Mouse (Mus musculus) neural tube, postnatal 0 days (tissue): ENCODE results near the gene Ypel1. TPM values are rescaled to one million over a fixed set of nuclear protein-coding genes. Genes with fewer than 3 reads are reported as not detected.
A peak's percentile ranks its signal among the peaks of the same experiment; 100 is the strongest.

Source experiments
- microRNA counts: library from miRNA; unstranded; fragments of <30 nt; microRNA quantifications from one replicate; lab custom pipeline; 2015
- microRNA-seq: library from miRNA; unstranded; fragments of <30 nt; microRNA quantifications from one replicate; pipeline ENCODE4, GENCODE M21; 2016
- polyA plus RNA-seq: library from polyadenylated mRNA; unstranded; fragments of >200 nt; fragmentation: Nextera tagmentation; extraction: Ambion mirVana; gene quantifications from 2 replicates; pipeline ENCODE4 v1.2.1, GENCODE M21; 2015

Gene Ypel1
- 45.9 and 60.6 TPM in 2 replicates for polyA plus RNA-seq

DNA sequence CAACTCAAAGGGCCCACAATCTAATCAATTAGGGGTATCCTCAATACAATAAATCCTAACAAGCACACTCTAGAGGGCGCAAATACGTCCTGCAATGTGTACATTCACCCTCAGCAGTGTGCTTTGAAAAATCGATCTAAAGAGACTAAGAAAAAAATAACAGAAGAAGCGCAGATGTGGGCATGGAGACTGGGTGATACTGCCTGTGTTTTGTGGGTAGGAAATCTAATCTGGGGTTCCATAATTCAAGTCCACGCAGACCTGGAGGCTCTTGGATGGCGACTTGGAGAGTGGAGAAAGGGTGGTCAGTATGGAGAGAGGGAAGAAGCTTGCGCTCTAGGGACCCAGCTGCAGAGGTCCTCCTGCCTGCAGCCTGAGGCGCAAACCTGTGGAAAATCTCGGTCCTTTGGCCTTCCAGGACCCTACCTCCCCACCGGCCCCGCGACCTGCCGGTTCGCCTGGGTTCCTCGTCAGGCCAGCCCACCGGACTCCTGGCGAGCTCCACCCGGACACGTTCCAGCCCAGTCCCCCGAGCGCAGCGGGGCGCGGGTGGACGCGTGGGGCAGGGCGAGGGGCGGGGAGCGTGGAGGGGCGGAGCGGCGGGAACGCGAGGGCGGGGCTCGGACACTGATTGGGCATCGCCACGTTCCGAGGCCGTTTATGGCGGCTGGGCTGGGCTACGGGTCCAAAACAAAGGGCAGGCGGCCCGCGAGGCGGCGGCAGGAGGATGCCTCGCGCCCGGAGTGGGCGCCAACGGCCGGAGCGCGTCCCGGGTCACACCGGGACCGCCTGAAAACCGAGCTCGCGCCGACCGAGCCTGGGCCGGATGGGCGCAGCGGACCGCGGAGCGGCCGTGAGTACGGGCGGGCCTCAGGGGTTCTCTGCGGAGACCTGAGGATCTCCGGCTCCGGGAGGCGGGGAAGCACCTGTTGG, at the start of gene Ypel1:
Ypel1 (plus strand) TSS at position 186 of the 933 bp plus-strand sequence.

DNA sequence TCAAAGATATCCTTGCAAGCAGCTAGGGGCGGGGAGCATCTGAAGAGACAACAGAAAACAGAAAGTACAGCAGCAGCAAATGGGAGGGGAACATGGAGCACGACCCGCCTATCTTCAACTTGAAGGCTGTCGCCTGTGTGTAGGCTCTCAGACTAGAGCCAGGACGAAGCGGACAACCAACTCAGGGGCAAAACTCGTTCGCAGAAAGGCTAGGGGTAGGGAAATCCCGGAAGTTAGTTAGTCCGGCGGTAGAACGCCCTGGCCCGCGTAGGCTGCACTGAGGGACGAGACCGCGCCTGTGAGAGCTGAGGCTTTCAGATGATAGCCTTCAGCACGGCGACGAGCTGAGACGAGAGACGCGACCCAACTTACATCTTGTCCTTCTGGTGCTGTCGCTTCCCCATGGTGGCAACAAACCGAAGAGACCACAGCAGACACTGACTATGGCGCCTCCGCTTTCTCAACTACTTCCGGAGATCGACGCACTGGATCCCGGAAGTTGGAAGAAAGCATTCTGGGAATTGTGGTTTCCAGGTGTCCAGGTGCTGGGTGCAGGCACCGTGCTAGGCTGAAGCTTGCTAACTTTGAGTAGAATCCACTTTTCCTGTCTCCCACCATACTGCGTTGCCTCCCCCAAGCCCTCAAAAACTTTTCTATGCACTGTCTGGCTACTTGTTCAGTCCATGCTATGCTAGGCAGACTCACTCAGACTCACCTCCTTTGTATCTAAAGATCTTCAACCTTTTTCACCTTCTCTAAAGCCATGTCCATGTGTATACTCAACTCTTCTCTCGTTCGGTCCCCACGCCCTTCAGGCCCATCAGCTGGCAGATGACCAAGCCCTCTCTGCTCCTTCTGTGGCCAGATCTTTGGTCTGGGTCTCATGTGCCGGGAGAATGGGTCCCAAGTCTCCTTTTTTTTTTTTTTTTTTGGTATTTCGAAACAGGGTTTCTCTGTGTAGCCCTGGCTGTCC, 41.6 kb downstream of the Ypel1 start, which contains the start of gene Ppil2:
Ppil2 (minus strand) TSS at position 487 of the 973 bp plus-strand sequence.

DNA sequence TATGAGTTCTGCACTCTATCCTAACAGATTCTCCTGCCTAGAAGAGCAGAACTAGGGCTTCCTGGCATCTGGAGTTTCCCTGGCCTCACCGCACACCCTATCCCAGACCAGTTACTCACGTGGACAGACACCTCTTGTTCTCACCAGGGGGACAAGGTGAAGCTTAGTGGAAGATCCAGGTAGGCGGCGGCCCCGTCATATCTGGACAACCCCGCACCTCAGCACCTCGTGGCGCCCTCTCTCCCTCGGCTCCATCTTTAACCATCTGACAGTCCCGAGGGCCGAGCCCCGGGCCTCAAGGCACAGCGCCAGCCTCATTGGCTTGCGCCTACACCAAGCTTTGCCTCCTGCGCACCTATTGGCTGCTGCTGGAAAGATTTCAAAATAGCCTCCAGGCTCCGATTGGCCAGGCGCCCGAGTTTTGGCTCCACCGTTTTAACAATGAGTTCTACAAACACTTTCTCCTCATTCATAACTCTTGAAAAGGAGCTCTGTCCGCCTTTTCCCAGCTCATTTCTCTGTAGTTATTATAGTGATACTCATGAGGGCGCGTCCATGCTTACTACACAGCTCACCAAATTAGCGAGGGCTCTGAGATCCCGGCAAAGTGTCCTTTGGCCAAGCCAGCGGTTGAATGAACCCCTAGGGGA, 55.5 kb downstream of the Ypel1 start, which contains the start of gene 2610318N02Rik:
2610318N02Rik (minus strand) TSS at position 297 of the 650 bp plus-strand sequence.

DNA sequence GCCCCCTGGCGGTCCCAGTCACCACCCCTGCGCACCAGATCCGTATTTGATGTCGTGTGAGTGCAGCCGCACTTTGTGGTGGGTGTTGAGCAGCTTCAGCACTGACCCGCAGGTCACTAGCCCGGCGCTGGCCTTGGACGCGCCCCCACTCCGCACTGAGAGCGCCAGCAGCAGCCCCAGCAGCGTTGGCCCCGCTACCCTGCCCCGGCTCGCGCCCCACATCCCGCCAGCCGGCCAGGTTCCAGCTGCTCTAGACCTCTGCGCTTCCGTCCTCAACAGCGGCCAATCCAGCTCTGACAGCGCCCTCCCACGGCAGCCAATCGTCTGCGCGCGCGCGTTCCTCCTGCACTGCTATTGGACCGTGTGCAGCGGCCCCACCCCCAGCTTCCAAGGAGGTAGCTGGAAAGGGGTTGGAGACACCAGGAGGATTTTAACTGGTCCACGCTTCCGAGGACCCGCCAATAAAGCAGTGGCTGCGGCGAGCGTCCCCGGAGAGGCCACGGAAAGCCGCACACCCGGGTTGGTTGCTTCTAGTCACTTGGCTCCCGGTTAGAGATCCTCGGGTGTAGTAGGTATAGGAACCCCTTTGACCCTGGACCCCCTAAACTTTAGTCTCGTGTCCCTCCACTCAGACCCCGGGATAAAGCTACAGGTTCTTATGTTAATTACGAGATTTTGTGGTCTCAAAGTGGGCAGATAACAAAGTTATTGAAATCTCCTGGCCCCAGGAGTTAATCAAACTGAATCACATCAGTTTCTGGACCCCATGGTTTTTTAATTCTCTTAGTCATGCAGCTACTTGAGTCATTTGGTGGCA, 62.8 kb downstream of the Ypel1 start, which contains the start of gene Sdf2l1:
Sdf2l1 (minus strand) TSS at position 295 of the 817 bp plus-strand sequence.

MicroRNAs encoded within 50 kb of the gene (microRNA counts, 519-probe panel; counts per million panel counts)
- microRNA mmu-miR-130b (lab: Ali Mortazavi, UCI) = 4,791 counts per million, percentile 54 among the panel's probes with 10 or more counts
- microRNA mmu-miR-301b (lab: Ali Mortazavi, UCI) = 2,684 counts per million, percentile 10 among the panel's probes with 10 or more counts

Small RNA genes within 50 kb of the gene (microRNA-seq; reads per million reads assigned to microRNA genes)
- gene Mir130b (1,776 reads per million, percentile 80 among the genes with 10 or more reads in this experiment), gene Mir301b (66.7 reads per million, percentile 38 among the genes with 10 or more reads in this experiment)

Other genes starting within 250 kb of the Ypel1 start
- gene Spag6l, start 240.2 kb upstream of the Ypel1 start, polyA plus RNA-seq = 13.4 and 15.8 TPM in 2 replicates
- gene Igll1, start 205.7 kb upstream of the Ypel1 start, polyA plus RNA-seq = 0.36 TPM in 1 of 2 replicates, not detected in the other
- gene Top3b, start 199.0 kb upstream of the Ypel1 start, polyA plus RNA-seq = 56.2 and 56.3 TPM in 2 replicates
- gene Vpreb1, start 198.9 kb upstream of the Ypel1 start, polyA plus RNA-seq = 0.52 and 0.58 TPM in 2 replicates
- gene Ppm1f, start 173.2 kb upstream of the Ypel1 start, polyA plus RNA-seq = 14.9 and 16.7 TPM in 2 replicates
- gene Mapk1, start 86.3 kb upstream of the Ypel1 start, polyA plus RNA-seq = 194 and 219 TPM in 2 replicates
- gene Ppil2, start 41.6 kb downstream of the Ypel1 start, polyA plus RNA-seq = 97.5 and 103 TPM in 2 replicates
- 4.6 and 4.8 TPM in 2 replicates for gene 2610318N02Rik, start 55.5 kb downstream of the Ypel1 start, polyA plus RNA-seq
- gene Sdf2l1, start 62.7 kb downstream of the Ypel1 start, polyA plus RNA-seq = 24.5 and 25.6 TPM in 2 replicates
- gene Ydjc, start 74.9 kb downstream of the Ypel1 start, polyA plus RNA-seq = 53.5 and 57.9 TPM in 2 replicates
- 2.7 and 3.2 TPM in 2 replicates for gene Ccdc116, start 77.5 kb downstream of the Ypel1 start, polyA plus RNA-seq
- gene Ube2l3, start 133.0 kb downstream of the Ypel1 start, polyA plus RNA-seq = 277 and 297 TPM in 2 replicates
- gene Rimbp3, start 138.9 kb downstream of the Ypel1 start, polyA plus RNA-seq = 1.5 and 1.6 TPM in 2 replicates
- gene Hic2, start 163.9 kb downstream of the Ypel1 start, polyA plus RNA-seq = 2.7 and 4.1 TPM in 2 replicates
- 146 and 185 TPM in 2 replicates for gene Tmem191c, start 206.4 kb downstream of the Ypel1 start, polyA plus RNA-seq